Mouse (Mus musculus): ENCODE measurements around the gene Tmod3. TPM values are rescaled to one million over a fixed set of nuclear protein-coding genes. Genes with fewer than 3 reads are reported as not detected.

The Tmod3 gene
- total RNA-seq (2021), result 10 to 100 TPM; 43.6 to 62.5 TPM
- long read RNA-seq, experiment 1, transcript Tmod3-201 (10 exons, 3,667 nt), result major isoform, 22 of 31 reads
- long read RNA-seq, experiment 1, partial matches to known transcripts, result 1 of 31 reads
- long read RNA-seq, experiment 1, other reads (novel, unspliced or antisense), result 4 of 31 reads
- long read RNA-seq, experiment 2, transcript Tmod3-205 (4 exons, 898 nt), result minor isoform, 7 of 35 reads
- long read RNA-seq, experiment 2, transcript Tmod3-201 (10 exons, 3,667 nt), result major isoform, 16 of 35 reads
- long read RNA-seq, experiment 2, partial matches to known transcripts, result 2 of 35 reads
- long read RNA-seq, experiment 2, other reads (novel, unspliced or antisense), result 9 of 35 reads

DNA sequence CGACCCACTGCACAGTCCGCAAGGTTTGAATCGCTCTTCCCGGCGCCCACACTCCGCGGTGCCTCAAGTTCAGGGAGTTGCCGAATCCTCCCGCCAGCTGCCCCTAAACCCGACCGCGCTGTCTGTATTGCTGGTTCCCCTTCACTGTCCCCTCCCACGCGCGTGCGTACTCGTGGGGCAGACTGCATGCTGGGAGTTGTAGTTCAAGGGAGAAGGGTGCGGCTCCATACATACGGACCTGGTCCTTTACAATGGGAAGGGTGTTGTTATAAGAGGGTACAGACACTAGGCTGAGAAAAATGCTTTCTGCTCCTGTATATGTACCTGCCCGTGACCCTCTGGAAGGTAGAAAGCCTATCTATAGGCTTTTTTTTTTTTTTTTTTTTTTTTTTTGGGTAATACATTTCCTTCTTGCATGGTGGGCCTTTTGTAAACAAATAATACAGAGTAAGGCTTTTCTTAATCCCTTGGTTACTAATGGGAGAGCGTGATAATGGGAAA lies at the start of gene Tmod3:
TSS of gene Tmod3 (minus strand) at position 146 of the 501 bp plus-strand sequence.
- intact Hi-C loops (cut with DNase I), result loop anchor here (5.0 kb wide), 1 partner anchor 37 kb away; no protein-coding TSS in a partner anchor
- peak within 1 kb of the TSS; percentile 91 for H3K4me3 ChIP-seq

DNA sequence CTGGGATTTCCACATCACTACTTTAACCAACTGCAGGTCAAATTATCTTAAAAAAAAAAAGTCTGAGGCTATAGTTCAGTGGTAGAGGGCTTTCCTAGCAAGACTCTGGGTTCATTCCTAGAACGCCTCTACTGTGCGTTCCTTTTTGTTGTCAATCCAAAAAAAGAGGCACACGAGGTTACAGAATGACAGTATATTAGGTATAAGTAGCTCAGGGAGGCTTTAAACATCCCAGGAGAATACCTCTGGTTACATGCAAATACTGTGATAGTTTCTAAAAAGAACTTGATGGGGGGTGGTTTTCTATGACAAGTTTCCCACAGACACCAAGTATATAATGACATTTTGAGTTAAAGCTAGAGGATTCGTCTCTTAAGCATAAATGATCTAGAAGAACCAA lies 48.0 kb upstream of the Tmod3 start:
- H3K27ac ChIP-seq, result no peak overlapping the region
- intact Hi-C loops (cut with DNase I), result no loop called here
- no peak for TF ChIP-seq CTCF (IDR thresholded peaks at IDR 0.05)
- no peak overlapping the region for H3K4me3 ChIP-seq
- DNase-seq (ENCODE audit: extremely low spot score in 1 of 2, low spot score in 2 of 2), result no peak

More for the DNA sequence above, at the start of gene Tmod3:
- H3K27ac ChIP-seq, result peak within 1 kb of the TSS; percentile 70
- no peak for TF ChIP-seq CTCF (IDR thresholded peaks at IDR 0.05)
- peak; percentile 92 to 95 for DNase-seq (ENCODE audit: extremely low spot score in 1 of 2, low spot score in 2 of 2)

DNA sequence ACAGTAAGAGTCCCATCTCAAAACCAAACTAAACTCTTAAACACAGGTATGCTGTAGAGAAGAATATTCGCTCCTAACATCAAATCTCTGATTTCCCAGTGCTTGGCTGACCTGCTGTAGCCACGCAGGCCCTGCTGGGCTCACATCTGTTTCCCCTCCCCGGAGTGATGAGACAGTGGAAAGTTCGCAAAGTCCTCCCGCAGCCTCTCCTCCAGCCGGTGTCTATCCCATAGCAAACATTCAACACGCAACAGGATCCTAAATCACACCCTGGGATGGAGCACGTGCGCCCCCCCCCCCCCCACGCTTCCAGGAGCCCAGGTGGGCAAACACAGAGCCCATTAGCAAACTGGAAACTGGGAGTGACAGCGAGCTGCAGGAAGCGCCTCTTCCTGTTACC lies 42.1 kb upstream of the Tmod3 start:
- intact Hi-C loops (cut with DNase I), result no loop called here
- no peak overlapping the region for H3K4me3 ChIP-seq
- DNase-seq (ENCODE audit: extremely low spot score in 1 of 2, low spot score in 2 of 2), result no peak
- no peak for TF ChIP-seq CTCF (IDR thresholded peaks at IDR 0.05)
- H3K27ac ChIP-seq, result no peak overlapping the region

DNA sequence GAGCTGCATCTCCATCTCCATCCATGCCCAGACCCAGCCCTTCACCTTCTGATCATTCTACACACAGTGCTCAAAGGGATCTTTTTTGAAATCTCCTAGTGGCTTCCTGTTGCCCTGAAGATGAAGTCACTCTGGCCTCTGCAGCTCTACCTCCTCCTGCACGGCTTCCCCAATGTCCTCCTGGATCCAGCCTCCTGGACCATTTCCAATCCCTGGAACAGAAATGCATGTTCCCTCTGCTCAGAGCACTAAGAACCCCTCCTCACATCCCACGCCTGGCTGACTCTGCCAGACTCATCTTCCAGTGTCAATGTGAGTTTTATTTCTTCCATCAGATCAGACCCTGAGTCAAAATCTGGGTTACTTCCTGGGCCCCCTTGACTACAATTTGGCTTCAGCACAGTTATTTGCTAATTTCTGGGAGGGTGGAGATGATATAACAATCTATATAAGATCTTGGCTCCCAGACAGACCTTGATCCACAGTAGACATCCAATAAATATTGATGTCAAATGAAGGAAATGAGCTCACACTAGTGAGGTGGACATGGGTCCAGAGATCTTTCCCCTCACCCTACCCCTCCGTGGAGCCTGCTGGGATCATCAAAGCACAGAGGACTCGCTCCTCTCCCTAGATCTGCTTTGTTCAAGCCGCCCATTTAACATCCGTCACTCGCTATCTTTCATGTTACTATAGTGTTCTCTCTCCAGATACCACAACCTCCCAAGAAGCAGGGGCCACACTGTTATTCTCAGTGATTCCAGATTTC lies 40.9 kb upstream of the Tmod3 start:
- intact Hi-C loops (cut with DNase I), result no loop called here
- H3K27ac ChIP-seq, result peak overlapping the region; percentile 76

DNA sequence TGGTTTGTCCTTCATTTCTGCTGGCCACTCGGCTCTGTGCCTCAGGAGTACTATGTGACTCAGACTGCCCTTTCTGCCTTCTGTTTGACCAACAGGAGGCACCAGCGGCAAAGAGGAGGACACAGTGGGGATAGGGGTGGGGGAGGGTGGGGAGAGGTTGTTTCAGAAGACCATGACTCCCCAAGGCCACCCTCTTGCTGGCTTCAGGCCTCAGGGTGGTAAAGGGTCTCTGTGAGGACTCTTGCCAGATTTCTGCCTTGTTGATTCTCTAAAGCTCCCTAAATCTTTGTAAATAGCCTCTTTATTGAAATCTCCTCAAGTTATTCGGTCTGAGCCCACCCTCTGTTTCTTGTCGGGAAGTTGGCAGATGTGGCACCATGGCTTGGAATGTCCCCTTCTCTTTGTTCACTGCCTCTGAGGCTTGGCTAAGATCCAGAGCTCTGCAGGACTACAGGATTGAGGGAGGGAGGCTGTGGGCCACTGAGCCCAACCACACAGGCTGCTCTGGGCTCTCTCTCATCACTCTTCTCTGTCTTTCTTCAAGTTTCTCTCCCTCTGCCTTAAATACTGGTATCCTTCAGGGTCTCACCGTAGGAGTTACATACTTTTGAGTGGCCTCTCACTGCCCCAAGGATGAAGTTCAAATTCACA lies 39.9 kb upstream of the Tmod3 start:
- H3K4me3 ChIP-seq, result no peak overlapping the region
- peak in 1 of 2 experiments; percentile 53 for DNase-seq (ENCODE audit: extremely low spot score in 1 of 2, low spot score in 2 of 2)
- TF ChIP-seq CTCF (IDR thresholded peaks at IDR 0.05), result peak; percentile 32
- H3K27ac ChIP-seq, result peak overlapping the region; percentile 76
- intact Hi-C loops (cut with DNase I), result no loop called here

More for the DNA sequence above, 40.9 kb upstream of the Tmod3 start:
- DNase-seq (ENCODE audit: extremely low spot score in 1 of 2, low spot score in 2 of 2), result peak in 1 of 2 experiments; percentile 41
- no peak for TF ChIP-seq CTCF (IDR thresholded peaks at IDR 0.05)
- no peak overlapping the region for H3K4me3 ChIP-seq

DNA sequence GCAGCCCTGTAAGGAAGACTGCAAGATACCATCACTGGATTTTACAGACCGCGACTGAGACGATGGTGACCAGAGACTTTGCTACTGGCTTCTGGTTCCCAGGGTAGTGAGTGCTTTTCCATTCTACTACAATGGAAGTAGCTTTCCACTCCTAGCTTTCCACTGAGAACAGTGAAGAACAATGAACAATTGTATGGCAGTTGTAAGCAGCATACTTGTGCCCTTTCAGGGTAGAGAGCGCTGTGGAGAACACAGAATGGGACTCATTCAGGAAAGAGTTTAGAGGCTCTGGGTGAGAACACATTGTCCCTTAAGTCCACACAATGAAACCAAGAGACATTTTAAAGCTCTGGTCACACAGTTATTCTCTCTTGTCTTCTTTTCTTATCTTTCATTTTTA lies 38.1 kb upstream of the Tmod3 start:
- H3K4me3 ChIP-seq, result 0 out of 2 replicates have a peak overlapping the region, but pooled peaks have one; percentile 5
- intact Hi-C loops (cut with DNase I), result no loop called here
- peak overlapping the region; percentile 66 for H3K27ac ChIP-seq
- TF ChIP-seq CTCF (IDR thresholded peaks at IDR 0.05), result no peak
- no peak for DNase-seq (ENCODE audit: extremely low spot score in 1 of 2, low spot score in 2 of 2)

DNA sequence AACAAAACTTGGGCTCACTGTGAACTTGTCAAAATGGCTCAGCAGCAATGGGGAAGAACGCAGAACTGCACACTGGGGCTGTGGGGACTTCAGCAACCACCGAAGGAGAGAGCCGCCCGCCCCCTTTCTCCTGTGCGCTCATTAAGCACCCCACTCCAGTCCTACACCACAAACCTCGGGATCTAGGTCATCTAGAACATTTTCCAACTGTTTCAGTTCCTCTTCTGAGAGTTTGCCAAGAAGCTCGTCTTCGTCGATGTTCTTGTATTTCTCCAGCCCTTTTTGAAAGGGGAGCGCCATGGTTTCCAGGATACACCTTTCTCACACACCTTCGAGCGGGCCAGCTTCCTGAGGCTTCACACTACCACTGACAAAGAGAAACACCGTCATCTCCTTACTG lies 37.6 kb upstream of the Tmod3 start:
- Histone ChIP-seq H3K4me3 (peak overlapping the region; percentile 5; the same call in 1 of the 2 replicates), H3K27ac (peak overlapping the region; percentile 66)
- no peak for DNase-seq (ENCODE audit: extremely low spot score in 1 of 2, low spot score in 2 of 2)
- intact Hi-C loops (cut with DNase I), result no loop called here
- TF ChIP-seq CTCF (IDR thresholded peaks at IDR 0.05), result no peak

DNA sequence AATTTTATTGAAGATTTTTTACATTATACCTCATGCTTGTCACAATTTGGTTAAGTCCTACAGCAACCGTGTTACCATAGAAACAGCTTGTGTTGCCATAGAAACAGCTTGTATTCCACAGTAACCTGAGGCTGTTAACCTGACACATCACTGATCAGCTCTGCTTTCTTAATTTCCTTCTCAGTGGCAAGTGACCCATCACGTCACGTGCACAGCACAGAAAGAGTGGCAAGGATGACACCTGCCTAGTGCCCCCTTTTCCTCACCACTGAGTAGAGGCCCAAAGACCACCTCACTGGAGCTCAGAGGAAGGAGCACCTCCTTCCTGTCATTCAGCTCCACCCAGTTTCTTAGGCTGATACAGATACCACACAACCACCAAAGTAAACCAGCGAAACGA lies 34.0 kb upstream of the Tmod3 start:
- DNase-seq (ENCODE audit: extremely low spot score in 1 of 2, low spot score in 2 of 2), result peak in 1 of 2 experiments; percentile 32
- intact Hi-C loops (cut with DNase I), result no loop called here
- no peak for TF ChIP-seq CTCF (IDR thresholded peaks at IDR 0.05)
- Histone ChIP-seq H3K27ac (no peak overlapping the region; the same call in 1 of the 2 replicates), H3K4me3 (no peak overlapping the region)

DNA sequence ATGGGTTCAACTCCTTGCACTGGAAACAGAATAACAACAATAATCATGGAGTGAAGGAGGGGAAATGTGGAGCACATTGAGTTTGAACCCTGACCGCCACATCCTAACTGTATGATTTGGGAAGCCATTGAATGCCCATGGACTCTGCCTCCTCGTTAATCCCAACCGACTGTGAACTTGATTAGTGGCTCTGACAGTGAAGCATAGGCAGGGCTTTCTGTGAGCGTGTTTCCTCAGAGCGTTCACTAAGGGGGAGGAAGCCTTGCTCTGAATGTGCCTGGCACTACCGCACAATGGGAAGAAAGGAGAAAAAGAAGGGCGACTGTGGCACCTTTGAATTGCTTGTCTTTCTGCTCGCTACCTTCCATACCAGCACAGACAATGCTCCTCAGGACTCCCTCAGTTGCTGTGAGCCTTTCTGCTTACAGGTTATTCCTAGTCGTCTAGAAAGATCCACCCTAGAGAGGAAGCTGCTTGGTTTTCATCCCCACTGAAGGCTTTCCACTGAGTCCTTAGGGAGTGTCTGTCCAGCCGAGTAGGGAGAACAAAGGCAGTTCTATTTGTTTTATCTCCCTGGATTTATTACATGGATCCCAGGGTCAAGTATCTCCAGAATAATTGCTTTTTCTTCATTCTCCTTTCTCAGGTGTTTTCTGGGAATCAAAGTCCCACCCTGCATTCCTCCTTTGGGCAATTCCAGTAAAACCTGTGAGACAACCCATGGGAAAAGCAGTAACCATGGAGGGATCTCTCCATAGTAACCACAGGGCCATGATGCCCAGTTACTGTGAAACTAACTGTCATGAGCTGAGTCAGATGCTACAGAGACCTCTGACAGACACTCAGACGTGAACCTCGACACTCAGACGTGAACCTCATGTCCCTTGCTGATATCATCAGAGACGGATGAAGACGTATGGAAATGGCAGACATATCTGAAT lies 30.7 kb upstream of the Tmod3 start:
- no peak overlapping the region for H3K4me3 ChIP-seq
- intact Hi-C loops (cut with DNase I), result no loop called here
- DNase-seq (ENCODE audit: extremely low spot score in 1 of 2, low spot score in 2 of 2), result no peak
- no peak overlapping the region for H3K27ac ChIP-seq
- TF ChIP-seq CTCF (IDR thresholded peaks at IDR 0.05), result no peak

DNA sequence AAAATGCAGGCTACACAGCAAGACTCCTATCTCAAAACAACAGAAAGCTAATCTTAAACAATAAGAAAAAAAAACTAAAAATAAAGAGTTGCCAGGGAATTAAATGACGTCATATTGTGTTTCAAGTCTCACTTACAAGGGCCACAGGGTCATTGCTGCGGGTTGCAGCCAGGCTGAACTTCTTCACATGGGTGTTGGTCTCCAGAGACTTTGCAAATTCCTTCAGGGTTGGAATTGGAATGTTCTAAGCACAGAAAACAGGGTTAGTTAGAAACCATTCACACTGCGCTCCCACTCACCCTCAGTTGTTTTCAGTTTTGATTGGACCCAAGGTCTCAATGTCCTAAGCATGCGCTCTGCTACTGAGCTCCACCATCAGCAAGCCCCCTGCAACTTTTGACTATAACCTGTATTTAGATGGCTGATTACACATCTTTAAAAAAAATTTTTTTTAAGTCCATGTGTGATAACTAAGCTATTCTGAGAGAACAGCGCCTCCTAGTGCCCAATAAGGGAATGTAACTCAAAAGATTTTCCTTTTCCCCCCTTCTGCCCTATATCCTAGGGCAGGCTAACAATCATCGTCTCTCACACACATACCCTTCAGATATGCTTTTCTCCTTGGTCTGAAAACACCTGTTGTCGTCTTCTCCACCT lies 22.4 kb upstream of the Tmod3 start:
- peak; percentile 78 for TF ChIP-seq CTCF (IDR thresholded peaks at IDR 0.05)
- H3K27ac ChIP-seq, result no peak overlapping the region
- no peak overlapping the region for H3K4me3 ChIP-seq
- no peak for DNase-seq (ENCODE audit: extremely low spot score in 1 of 2, low spot score in 2 of 2)
- intact Hi-C loops (cut with DNase I), result loop anchor here (5.0 kb wide), 2 partner anchors 60 to 125 kb away; no protein-coding TSS in a partner anchor

Data from left cerebral cortex, adult 2 months (tissue).